Mouse (Mus musculus): ENCODE measurements at regions not wholly inside any gene's neighbourhood (a gene's known extent, or its start where the extent isn't known, plus 50 kb on each side); places are given as distances from the start of the nearest gene placed in this dataset.
"Not testable (repeated sequence)": the region's sequence is repeated elsewhere in the genome, so short reads cannot be mapped to it uniquely, and the experiment has no call there.

GRCm38 (mm10) chr2:171574360-171574759 lies 468.9 kb downstream of the Cbln4 start:
- Histone ChIP-seq H3K27ac (ENCODE audit: insufficient read depth, low read depth) (no peak overlapping the region), H3K36me3 (replicated peaks in 1 of 2; ENCODE audit: control insufficient read depth in 1 of 2, insufficient read depth in 1 of 2, low read length in 1 of 2) (no peaks in the 10 kb centered on the region), H3K4me1 (ENCODE audit: control insufficient read depth in 1 of 2, insufficient read depth in 2 of 2) (no peaks in the 10 kb centered on the region), H3K4me2 (ENCODE audit: insufficient read depth, low read depth, poor library complexity, severe bottlenecking) (no peak overlapping the region), H3K9ac (ENCODE audit: insufficient read depth, low read depth) (no peak overlapping the region), H3K27me3 (replicated peaks) (no peaks in the 10 kb centered on the region), H3K79me2 (replicated peaks; ENCODE audit: control insufficient read depth, extremely low read depth, insufficient read depth, poor library complexity, severe bottlenecking) (no peaks in the 10 kb centered on the region), H3K4me3 (replicated peaks in 1 of 3; ENCODE audit: low read depth in 2 of 3, low read length in 2 of 3, poor library complexity in 1 of 3) (no peak overlapping the region), H3K9me3 (replicated peaks; ENCODE audit: low read length) (peaks cover 57% of the 10 kb centered on the region)
- no peak for DNase-seq (ENCODE audit: extremely low read depth)
- dilution Hi-C loops (cut with MboI; ENCODE audit: extremely low pct_ligation_motif_present, extremely low pct_unique_long_range_greater_than_20kb, low sequenced_read_pairs) (no loop called here), in situ Hi-C loops (cut with MboI; ENCODE audit: low pct_ligation_motif_present, low pct_unique_long_range_greater_than_20kb, low sequenced_read_pairs) (no loop called here)
- TF ChIP-seq RAD21 (IDR thresholded peaks at IDR 0.05; ENCODE audit: low read depth, low read length) (no peak), PAX5 (IDR thresholded peaks at IDR 0.05; ENCODE audit: low read length) (no peak), E2F4 (IDR thresholded peaks at IDR 0.05; ENCODE audit: insufficient replicate concordance, low read depth, low read length) (no peak), MXI1 (IDR thresholded peaks at IDR 0.05; ENCODE audit: low read depth, low read length) (no peak), POLR2A (IDR thresholded peaks at IDR 0.05; ENCODE audit: low read depth, low read length) (no peak), CTCF (conservative IDR thresholded peaks at IDR 0.05 in 1 of 2, IDR thresholded peaks at IDR 0.05 in 1 of 2; ENCODE audit: low read depth in 2 of 2, low read length in 2 of 2) (no peak), EP300 (IDR thresholded peaks at IDR 0.05; ENCODE audit: low read length) (no peak), NELFE (IDR thresholded peaks at IDR 0.05; ENCODE audit: low read depth, low read length) (no peak), JUN (IDR thresholded peaks at IDR 0.05; ENCODE audit: insufficient read depth, low read depth, low read length) (no peak), NRF1 (IDR thresholded peaks at IDR 0.05; ENCODE audit: low read depth, low read length) (no peak), SMC3 (IDR thresholded peaks at IDR 0.05; ENCODE audit: low read depth, low read length) (no peak), IRF4 (IDR thresholded peaks at IDR 0.05; ENCODE audit: low read depth, low read length) (no peak)

- H3K4me1 ChIP-seq (ENCODE audit: control insufficient read depth in 1 of 2, insufficient read depth in 2 of 2) = no peaks in the 10 kb centered on the region
- in situ Hi-C loops (cut with MboI; ENCODE audit: low pct_ligation_motif_present, low pct_unique_long_range_greater_than_20kb, low sequenced_read_pairs) (no loop called here), dilution Hi-C loops (cut with MboI; ENCODE audit: extremely low pct_ligation_motif_present, extremely low pct_unique_long_range_greater_than_20kb, low sequenced_read_pairs) (no loop called here)
- peaks cover 61% of the 10 kb centered on the region for H3K9me3 ChIP-seq (replicated peaks; ENCODE audit: low read length)
- no peaks in the 10 kb centered on the region for H3K79me2 ChIP-seq (replicated peaks; ENCODE audit: control insufficient read depth, extremely low read depth, insufficient read depth, poor library complexity, severe bottlenecking)
- H3K27me3 ChIP-seq (replicated peaks) = no peaks in the 10 kb centered on the region
- H3K36me3 ChIP-seq (replicated peaks in 1 of 2; ENCODE audit: control insufficient read depth in 1 of 2, insufficient read depth in 1 of 2, low read length in 1 of 2) = no peaks in the 10 kb centered on the region
- no peak overlapping the region for H3K4me2 ChIP-seq (ENCODE audit: insufficient read depth, low read depth, poor library complexity, severe bottlenecking)
- TF ChIP-seq RAD21 (IDR thresholded peaks at IDR 0.05; ENCODE audit: low read depth, low read length) (no peak), NRF1 (IDR thresholded peaks at IDR 0.05; ENCODE audit: low read depth, low read length) (no peak)
- H3K27ac ChIP-seq (ENCODE audit: insufficient read depth, low read depth) = no peak overlapping the region
- H3K9ac ChIP-seq (ENCODE audit: insufficient read depth, low read depth) = no peak overlapping the region
- DNase-seq (ENCODE audit: extremely low read depth) = no peak
- H3K4me3 ChIP-seq (replicated peaks in 1 of 3; ENCODE audit: low read depth in 2 of 3, low read length in 2 of 3, poor library complexity in 1 of 3) = no peak overlapping the region
Measured at GRCm38 (mm10) chr2:171562656-171563055, 480.6 kb downstream of the Cbln4 start.

DNA sequence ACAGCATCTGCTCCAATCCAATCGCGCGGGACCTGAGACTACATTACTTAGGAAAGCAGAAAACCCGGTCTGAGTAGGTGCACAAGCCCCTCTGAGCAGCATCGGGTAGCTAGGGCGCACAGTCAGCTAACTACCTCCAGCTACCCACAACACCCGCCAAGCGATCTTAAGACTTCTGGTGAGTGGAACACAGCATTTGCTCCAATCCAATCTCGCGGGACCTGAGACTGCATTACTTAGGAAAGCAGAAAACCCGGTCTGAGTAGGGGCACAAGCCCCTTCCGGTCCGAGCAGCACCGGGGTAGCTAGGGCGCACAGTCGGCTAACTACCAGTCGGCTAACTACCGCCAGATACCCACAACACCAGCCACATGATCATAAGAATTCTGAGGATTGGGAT lies 500.5 kb downstream of the Cbln4 start:
- dilution Hi-C loops (cut with MboI; ENCODE audit: extremely low pct_ligation_motif_present, extremely low pct_unique_long_range_greater_than_20kb, low sequenced_read_pairs); H3K4me1 ChIP-seq (ENCODE audit: control insufficient read depth in 1 of 2, insufficient read depth in 2 of 2); in situ Hi-C loops (cut with MboI; ENCODE audit: low pct_ligation_motif_present, low pct_unique_long_range_greater_than_20kb, low sequenced_read_pairs): not testable (repeated sequence)

More for the DNA sequence above, 500.5 kb downstream of the Cbln4 start:
- not testable (repeated sequence) for DNase-seq (ENCODE audit: extremely low read depth); H3K27me3 ChIP-seq (replicated peaks); H3K27ac ChIP-seq (ENCODE audit: insufficient read depth, low read depth); H3K36me3 ChIP-seq (replicated peaks in 1 of 2; ENCODE audit: control insufficient read depth in 1 of 2, insufficient read depth in 1 of 2, low read length in 1 of 2); H3K79me2 ChIP-seq (replicated peaks; ENCODE audit: control insufficient read depth, extremely low read depth, insufficient read depth, poor library complexity, severe bottlenecking); H3K4me3 ChIP-seq (replicated peaks in 1 of 3; ENCODE audit: low read depth in 2 of 3, low read length in 2 of 3, poor library complexity in 1 of 3); H3K9ac ChIP-seq (ENCODE audit: insufficient read depth, low read depth); H3K4me2 ChIP-seq (ENCODE audit: insufficient read depth, low read depth, poor library complexity, severe bottlenecking)
- H3K9me3 ChIP-seq (replicated peaks; ENCODE audit: low read length) = peaks cover 32% of the 10 kb centered on the region

Measured in CH12.LX (cell line).